Mouse (Mus musculus) frontal cortex, postnatal 14 days (tissue): ENCODE results near the gene Gm10486.
"Not testable (repeated sequence)": the region's sequence is repeated elsewhere in the genome, so short reads cannot be mapped to it uniquely, and the experiment has no call there.

ENCODE experiments used
- DNase-seq, 2 experiments: peaks; one replicate each; pipeline ENCODE4 v3.0.0; 2022; ENCODE audit warnings: low spot score in 2 of 2

Gene Gm10486

DNA sequence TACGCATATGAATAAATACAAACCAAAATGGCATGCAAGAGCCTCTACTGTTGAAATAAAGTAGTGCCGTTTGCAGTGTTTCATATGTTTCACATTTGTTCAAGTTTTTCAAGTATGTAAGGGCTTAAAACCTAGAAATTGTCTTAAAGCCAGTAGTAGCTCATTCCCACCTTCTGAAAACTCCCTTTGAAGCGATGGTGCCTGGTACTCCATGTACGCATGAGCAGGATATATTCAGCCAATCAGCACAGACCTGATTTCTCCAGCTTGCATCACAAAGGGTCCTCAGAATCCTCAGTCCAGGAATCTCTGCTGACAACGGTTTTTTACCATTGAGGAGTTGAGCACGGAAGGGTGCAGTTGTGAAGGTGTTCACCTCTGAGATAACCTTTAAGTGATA is at the start of gene Gm10486:
Gene Gm10486 (plus strand): TSS at position 301 of the 400 bp plus-strand sequence.
- DNase-seq: not testable (repeated sequence)
